In the genomic region with DNA sequence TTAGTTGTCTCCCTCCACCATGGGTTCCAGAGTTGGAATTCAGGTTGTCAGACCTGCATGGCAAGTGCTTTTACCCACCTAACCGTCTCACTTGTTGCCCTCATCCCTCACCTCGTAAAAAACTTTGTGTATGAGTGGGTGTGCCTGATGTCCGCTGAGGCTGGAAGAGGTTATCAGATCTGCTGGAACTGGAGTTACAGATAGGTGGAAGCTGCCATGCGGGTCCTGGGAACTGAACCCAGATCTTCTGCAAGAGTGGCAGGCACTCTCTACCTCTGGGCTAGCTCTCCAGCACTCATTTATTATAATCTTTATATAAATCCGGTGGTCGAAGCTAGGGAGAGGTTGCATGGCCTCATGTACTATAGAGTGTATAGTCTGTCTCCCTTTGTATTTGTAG, we compare ENCODE assay signal across 22 mouse cellular contexts. TPM values are rescaled to one million over a fixed set of nuclear protein-coding genes. Genes with fewer than 3 reads are reported as not detected.
DNase-seq lines count a peak whose midpoint lies in the region; ATAC-seq and TF ChIP-seq lines count a peak whose summit lies in the region.
"Had no signal": no experiment of that assay in that cellular context is flagged by ENCODE, and none has a peak within 500 bp of the region (broad histone marks: within the 10 kb centered on the region; RNA-seq: fewer than 3 reads in every experiment).

No protein-coding gene starts in this region.

- H3K9ac ChIP-seq in liver, embryonic 12.5 days, result no peak overlapping the region
- no peak overlapping the region for H3K9ac ChIP-seq in liver, embryonic 15.5 days
- H3K9ac ChIP-seq in midbrain, embryonic 15.5 days, result no peak overlapping the region
- H3K9ac ChIP-seq in forebrain, embryonic 16.5 days (replicated peaks; ENCODE audit: low read depth, low read length), result no peak overlapping the region
- H3K9ac ChIP-seq: forebrain, embryonic 13.5 days; forebrain, postnatal 0 days; hindbrain, embryonic 12.5 days; hindbrain, embryonic 15.5 days had no signal

- WGBS in heart, embryonic 10.5 days, result 66% methylated on average over 6 of the region's 6 CpGs
- WGBS in liver, embryonic 12.5 days (ENCODE audit: insufficient replicate concordance), result 39% methylated on average over 6 of the region's 6 CpGs
- 32% methylated on average over 6 of the region's 6 CpGs for WGBS in liver, embryonic 15.5 days (ENCODE audit: insufficient replicate concordance)
- 85% methylated on average over 6 of the region's 6 CpGs for WGBS in midbrain, embryonic 15.5 days
- WGBS in forebrain, embryonic 16.5 days, result 87% methylated on average over 6 of the region's 6 CpGs

- H3K9me3 ChIP-seq in heart, embryonic 10.5 days, result no peaks in the 10 kb centered on the region
- H3K9me3 ChIP-seq in G1E (replicated peaks), result no peaks in the 10 kb centered on the region
- no peaks in the 10 kb centered on the region for H3K9me3 ChIP-seq in liver, embryonic 12.5 days (replicated peaks)
- H3K9me3 ChIP-seq in liver, embryonic 15.5 days (replicated peaks), result no peaks in the 10 kb centered on the region
- no peaks in the 10 kb centered on the region for H3K9me3 ChIP-seq in midbrain, embryonic 15.5 days
- H3K9me3 ChIP-seq in forebrain, embryonic 16.5 days (ENCODE audit: control insufficient read depth, low read length), result no peaks in the 10 kb centered on the region
- H3K9me3 ChIP-seq: forebrain, embryonic 10.5 days; forebrain, embryonic 13.5 days; hindbrain, embryonic 12.5 days; hindbrain, embryonic 15.5 days had no signal

- peaks cover 21% of the 10 kb centered on the region for H3K36me3 ChIP-seq in heart, embryonic 10.5 days
- H3K36me3 ChIP-seq in G1E (replicated peaks), result peaks cover 52% of the 10 kb centered on the region
- H3K36me3 ChIP-seq in liver, embryonic 12.5 days, result peaks cover 29% of the 10 kb centered on the region
- H3K36me3 ChIP-seq in liver, embryonic 15.5 days (replicated peaks), result peaks cover 20% of the 10 kb centered on the region
- H3K36me3 ChIP-seq in midbrain, embryonic 15.5 days (replicated peaks), result 0 out of 2 replicates have a peak, but pooled peaks cover 7% of the 10 kb centered on the region
- H3K36me3 ChIP-seq in forebrain, embryonic 16.5 days (ENCODE audit: control insufficient read depth, insufficient read depth), result peaks cover 4% of the 10 kb centered on the region

- peak; percentile 37 for DNase-seq in heart, adult 11 months
- no peak for DNase-seq in heart, embryonic 10.5 days (ENCODE audit: low spot score)
- DNase-seq in G1E (ENCODE audit: low spot score), result no peak
- no peak for DNase-seq in layer of hippocampus, adult 18-20 months (ENCODE audit: low spot score in 2 of 2)
- DNase-seq: adrenal gland, adult 8-10 months; adrenal gland, postnatal 25 days; cerebellum, adult 11-12 months; cerebellum, adult 8-10 months; cerebellum, postnatal 10 days; cerebellum, postnatal 36 days; forebrain, postnatal 0 days; gastrocnemius, postnatal 25 days; heart, adult 2 months had no signal

- H3K4me2 ChIP-seq in liver, embryonic 12.5 days, result peak overlapping the region; percentile 38
- H3K4me2 ChIP-seq in liver, embryonic 15.5 days, result 0 out of 2 replicates have a peak overlapping the region, but pooled peaks have one; percentile 1
- no peak overlapping the region for H3K4me2 ChIP-seq in midbrain, embryonic 15.5 days
- H3K4me2 ChIP-seq in forebrain, embryonic 16.5 days (ENCODE audit: low read length), result no peak overlapping the region
- H3K4me2 ChIP-seq: forebrain, embryonic 13.5 days; heart, embryonic 11.5 days; hindbrain, embryonic 12.5 days; hindbrain, embryonic 15.5 days had no signal

- no peak overlapping the region for H3K27ac ChIP-seq in heart, embryonic 10.5 days
- H3K27ac ChIP-seq in liver, embryonic 12.5 days, result no peak overlapping the region
- no peak overlapping the region for H3K27ac ChIP-seq in liver, embryonic 15.5 days (replicated peaks)
- H3K27ac ChIP-seq in midbrain, embryonic 15.5 days, result no peak overlapping the region
- H3K27ac ChIP-seq in forebrain, embryonic 16.5 days (ENCODE audit: low read length), result no peak overlapping the region
- H3K27ac ChIP-seq: forebrain, embryonic 10.5 days; forebrain, embryonic 13.5 days; heart, adult 2 months; hindbrain, embryonic 12.5 days; hindbrain, embryonic 15.5 days had no signal

- ATAC-seq in G1E (ENCODE audit: extremely low read depth, insufficient number of reproducible peaks, low FRiP score, poor library complexity, severe bottlenecking), result no peak; the same call in 1 of the 2 replicates
- peak; percentile 16; the same call in 1 of the 2 replicates for ATAC-seq in liver, embryonic 12.5 days
- ATAC-seq in liver, embryonic 15.5 days (ENCODE audit: insufficient read depth), result no peak
- no peak for ATAC-seq in midbrain, embryonic 15.5 days (replicated peaks)
- no peak for ATAC-seq in forebrain, embryonic 16.5 days
- ATAC-seq: forebrain, embryonic 13.5 days; forebrain, postnatal 0 days had no signal

- no peaks in the 10 kb centered on the region for H3K27me3 ChIP-seq in heart, embryonic 10.5 days (ENCODE audit: insufficient read depth, poor library complexity, severe bottlenecking)
- H3K27me3 ChIP-seq in G1E (ENCODE audit: insufficient read depth, low read length), result no peaks in the 10 kb centered on the region
- no peaks in the 10 kb centered on the region for H3K27me3 ChIP-seq in liver, embryonic 12.5 days (replicated peaks)
- no peaks in the 10 kb centered on the region for H3K27me3 ChIP-seq in liver, embryonic 15.5 days
- H3K27me3 ChIP-seq in midbrain, embryonic 15.5 days (replicated peaks), result no peaks in the 10 kb centered on the region
- H3K27me3 ChIP-seq in forebrain, embryonic 16.5 days (replicated peaks; ENCODE audit: control insufficient read depth, insufficient read depth, low read length), result no peaks in the 10 kb centered on the region
- H3K27me3 ChIP-seq: forebrain, embryonic 13.5 days; hindbrain, embryonic 12.5 days; hindbrain, embryonic 15.5 days had no signal

- TF ChIP-seq CTCF in G1E (IDR thresholded peaks at IDR 0.05; ENCODE audit: low read depth, low read length), result no peak

- H3K4me1 ChIP-seq in heart, embryonic 10.5 days, result peaks cover 14% of the 10 kb centered on the region; the same call in 1 of the 2 replicates
- H3K4me1 ChIP-seq in G1E (ENCODE audit: insufficient read depth, low read depth, low read length), result peaks cover 43% of the 10 kb centered on the region
- peaks cover 45% of the 10 kb centered on the region for H3K4me1 ChIP-seq in liver, embryonic 12.5 days
- H3K4me1 ChIP-seq in liver, embryonic 15.5 days (replicated peaks), result peaks cover 43% of the 10 kb centered on the region
- peaks cover 34% of the 10 kb centered on the region for H3K4me1 ChIP-seq in midbrain, embryonic 15.5 days
- peaks cover 24% of the 10 kb centered on the region for H3K4me1 ChIP-seq in forebrain, embryonic 16.5 days (replicated peaks; ENCODE audit: control insufficient read depth, insufficient read depth, low read length)

- H3K4me3 ChIP-seq in heart, embryonic 10.5 days, result no peak overlapping the region
- H3K4me3 ChIP-seq in G1E (ENCODE audit: low read depth, low read length), result peak overlapping the region; percentile 46; the same call in 1 of the 2 replicates
- no peak overlapping the region for H3K4me3 ChIP-seq in liver, embryonic 12.5 days
- H3K4me3 ChIP-seq in liver, embryonic 15.5 days (replicated peaks), result no peak overlapping the region
- no peak overlapping the region for H3K4me3 ChIP-seq in midbrain, embryonic 15.5 days
- no peak overlapping the region for H3K4me3 ChIP-seq in forebrain, embryonic 16.5 days (replicated peaks; ENCODE audit: low read length)
- H3K4me3 ChIP-seq: forebrain, embryonic 10.5 days; forebrain, embryonic 13.5 days; heart, adult 2 months; hindbrain, embryonic 12.5 days; hindbrain, embryonic 15.5 days had no signal

RNA-seq across cellular contexts. Expression of a gene that starts 4.3 kb away (rescaled TPM):
- 55.6 and 71.2 TPM in 2 replicates for polyA plus RNA-seq in heart, embryonic 10.5 days (2016; fragmentation: Nextera tagmentation; extraction: Ambion mirVana)
- 74.8 and 86.7 TPM in 2 replicates for total RNA-seq in G1E (2014; fragmentation: Nextera tagmentation)
- 47.0 and 74.8 TPM in 2 replicates for total RNA-seq in G1E (2017)
- polyA plus RNA-seq in G1E (2012), result 445 and 569 TPM in 2 replicates
- 87.7 and 88.9 TPM in 2 replicates for polyA plus RNA-seq in liver, embryonic 12.5 days (2016; fragmentation: Nextera tagmentation; extraction: Ambion mirVana)
- 37.2 and 37.5 TPM in 2 replicates for polyA plus RNA-seq in liver, embryonic 15.5 days (2015; fragmentation: Nextera tagmentation; extraction: Ambion mirVana)
- polyA plus RNA-seq in midbrain, embryonic 15.5 days (2015; fragmentation: Nextera tagmentation; extraction: Ambion mirVana), result 89.3 and 93.8 TPM in 2 replicates
- 84.4 and 87.4 TPM in 2 replicates for polyA plus RNA-seq in forebrain, embryonic 16.5 days (2015; fragmentation: Nextera tagmentation; extraction: Ambion mirVana)
- total RNA-seq in layer of hippocampus, adult 18-20 months (2021), result 100 to 1,000 TPM; 102 to 107 TPM

Comparison
In these comparisons a context has a peak if more than half of its experiments do, and no peak if none do; other contexts are left out.
1. H3K4me2 ChIP-seq: peak in liver, embryonic 12.5 days (single experiment) and liver, embryonic 15.5 days (single experiment); none in midbrain, embryonic 15.5 days (single experiment) and forebrain, embryonic 16.5 days (single experiment).